Mouse (Mus musculus): Measurements from ENCODE around the gene Olfr1254. TPM values are rescaled to one million over a fixed set of nuclear protein-coding genes. Genes with fewer than 3 reads are reported as not detected.

The Olfr1254 gene
- polyA plus RNA-seq (2016; fragmentation: Nextera tagmentation; extraction: Ambion mirVana): not detected in 2 replicates

DNA sequence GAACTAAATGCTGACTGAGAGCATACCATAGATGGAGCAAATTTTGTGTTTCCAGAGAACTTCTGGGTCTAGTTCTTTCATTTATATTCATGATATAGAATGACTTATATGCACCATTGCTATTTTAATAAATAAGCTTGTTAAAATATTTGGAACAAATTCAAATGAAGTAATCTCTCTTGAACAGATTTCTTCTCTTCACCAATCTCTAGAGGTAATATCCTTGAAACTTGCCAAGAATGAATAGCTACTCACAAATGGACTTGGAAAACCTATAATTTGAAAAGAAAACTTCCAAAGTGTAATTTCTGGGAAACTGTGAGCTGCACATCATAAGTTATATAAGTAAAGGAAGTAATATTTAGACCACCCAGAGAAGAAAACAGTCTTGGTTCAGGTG lies at the start of gene Olfr1254:
Gene Olfr1254, minus strand, starts transcription at position 101 of the 400 bp plus-strand sequence.
- Histone ChIP-seq H3K27ac (no peak within 1 kb of the TSS), H3K27me3 (ENCODE audit: low read depth, poor library complexity, severe bottlenecking) (no peaks in the 10 kb centered on the region), H3K4me3 (no peak within 1 kb of the TSS), H3K36me3 (no peaks in the 10 kb centered on the region), H3K9me3 (replicated peaks) (no peaks in the 10 kb centered on the region), H3K4me1 (no peaks in the 10 kb centered on the region)
- no peak for DNase-seq (ENCODE audit: low spot score)

DNA sequence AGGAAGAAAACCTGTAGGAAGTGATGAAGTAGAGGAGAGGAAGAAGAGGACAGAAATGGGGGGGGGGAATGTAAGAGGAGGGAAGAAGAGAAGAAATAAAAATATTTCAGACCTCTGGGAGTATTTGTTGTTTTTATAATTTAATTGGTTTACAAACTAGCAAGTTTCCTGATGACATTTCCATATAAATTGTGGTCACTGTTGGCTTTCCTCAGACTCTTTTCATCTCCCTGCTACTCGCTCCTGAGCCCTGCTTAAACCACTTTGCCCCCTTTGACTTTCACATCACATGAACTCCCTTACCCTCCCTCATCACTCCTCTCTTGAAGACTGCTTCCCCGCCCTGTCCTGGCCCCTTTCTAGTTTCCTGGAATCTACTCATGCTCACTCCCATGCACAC lies 48.0 kb upstream of the Olfr1254 start, which contains the start of gene Olfr1256:
Gene Olfr1256, minus strand, starts transcription at position 101 of the 400 bp plus-strand sequence.
- no peak for DNase-seq (ENCODE audit: low spot score)
- no peak within 1 kb of the TSS for H3K4me3 ChIP-seq
- no peaks in the 10 kb centered on the region for H3K36me3 ChIP-seq
- no peaks in the 10 kb centered on the region for H3K9me3 ChIP-seq (replicated peaks)
- 66% methylated on average over 2 of the region's 2 CpGs for WGBS
- no peak within 1 kb of the TSS for H3K27ac ChIP-seq
- H3K4me1 ChIP-seq: no peaks in the 10 kb centered on the region
- no peaks in the 10 kb centered on the region for H3K27me3 ChIP-seq (ENCODE audit: low read depth, poor library complexity, severe bottlenecking)

DNA sequence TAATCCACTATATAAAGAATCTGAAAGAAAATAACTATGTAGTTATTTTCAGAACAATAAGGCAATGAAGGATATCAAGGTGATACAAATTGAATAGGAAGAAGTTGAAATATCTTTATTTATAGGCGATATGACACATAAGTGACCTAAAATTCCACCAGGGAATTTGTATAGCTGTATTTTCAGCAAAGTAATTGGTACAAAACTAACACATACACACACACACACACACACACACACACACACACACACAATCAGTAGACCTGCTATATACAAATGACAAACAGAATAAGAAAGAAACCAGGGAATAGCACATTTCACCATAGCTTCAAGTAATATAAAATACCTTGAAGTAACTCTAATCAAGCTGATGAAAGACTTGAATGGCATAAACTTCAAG lies 26.8 kb upstream of the Olfr1254 start:
- H3K36me3 ChIP-seq: no peaks in the 10 kb centered on the region
- DNase-seq (ENCODE audit: low spot score): no peak
- H3K27me3 ChIP-seq (ENCODE audit: low read depth, poor library complexity, severe bottlenecking): no peaks in the 10 kb centered on the region
- no peaks in the 10 kb centered on the region for H3K4me1 ChIP-seq
- H3K9me3 ChIP-seq (replicated peaks): no peaks in the 10 kb centered on the region
- no peak overlapping the region for H3K27ac ChIP-seq
- no peak overlapping the region for H3K4me3 ChIP-seq
- WGBS: 100% methylated on average over 1 of the region's 1 CpGs

DNA sequence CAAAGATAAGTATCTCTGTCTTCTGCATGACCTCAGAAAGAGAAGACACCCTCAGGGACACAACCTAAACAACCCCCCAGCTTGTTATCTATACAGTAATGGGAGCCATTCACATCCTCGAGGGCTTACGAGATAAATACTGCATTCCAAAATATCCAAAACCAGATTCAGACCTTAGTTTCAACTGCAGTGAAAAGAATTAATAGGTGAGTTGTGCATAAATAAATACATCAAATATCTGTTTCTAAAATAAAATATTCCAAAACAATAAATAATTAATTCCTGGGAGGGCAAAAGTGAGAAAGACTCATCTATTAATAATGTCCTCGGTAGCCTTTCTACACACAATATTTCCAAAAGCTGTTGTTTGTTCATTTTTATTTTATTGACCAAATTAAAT lies 18.3 kb upstream of the Olfr1254 start, which contains the start of gene Olfr1255:
Gene Olfr1255, plus strand, starts transcription at position 301 of the 400 bp plus-strand sequence.
- no peak within 1 kb of the TSS for H3K4me3 ChIP-seq
- H3K36me3 ChIP-seq: no peaks in the 10 kb centered on the region
- no peak for DNase-seq (ENCODE audit: low spot score)
- no peaks in the 10 kb centered on the region for H3K27me3 ChIP-seq (ENCODE audit: low read depth, poor library complexity, severe bottlenecking)
- no peak within 1 kb of the TSS for H3K27ac ChIP-seq
- H3K9me3 ChIP-seq (replicated peaks): no peaks in the 10 kb centered on the region
- 95% methylated on average over 3 of the region's 3 CpGs for WGBS
- H3K4me1 ChIP-seq: no peaks in the 10 kb centered on the region

DNA sequence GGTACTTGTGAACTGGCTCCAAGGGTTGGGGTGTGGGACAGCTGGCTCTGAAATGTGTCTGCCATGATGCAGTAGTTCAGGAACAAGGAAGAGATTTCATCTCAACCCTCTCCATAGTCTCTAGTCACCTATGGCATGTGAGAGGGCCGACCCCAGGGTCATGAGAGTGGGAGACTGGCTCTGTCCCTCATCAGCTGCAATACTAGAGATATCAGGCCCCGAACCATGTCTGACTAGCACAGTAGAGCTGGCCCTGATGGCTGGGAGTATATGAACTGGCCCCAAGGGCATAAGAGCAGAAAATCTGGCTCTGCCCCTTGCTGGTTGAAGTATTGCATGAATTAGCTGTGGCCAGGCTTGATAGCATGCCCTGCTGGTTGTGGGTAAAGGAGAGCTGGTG lies 17.3 kb upstream of the Olfr1254 start:
- no peaks in the 10 kb centered on the region for H3K4me1 ChIP-seq

DNA sequence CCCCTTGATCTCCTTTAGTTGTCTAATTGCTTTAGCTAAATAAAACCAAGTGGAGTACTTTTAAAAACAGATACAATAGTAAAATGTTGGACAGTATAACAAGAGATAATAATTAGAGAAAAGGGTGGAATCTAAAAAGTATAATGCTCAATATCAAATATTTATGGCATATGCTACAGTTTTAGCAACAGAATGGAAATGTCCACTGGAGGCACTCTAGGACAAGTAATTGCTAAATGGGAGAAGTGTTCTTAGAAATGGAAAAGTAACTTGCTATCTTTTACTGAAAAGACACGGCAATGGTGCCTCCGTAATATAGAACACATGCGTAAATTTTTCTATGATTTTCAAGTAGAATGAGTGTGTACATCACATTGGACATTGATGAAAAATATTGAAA lies 6.2 kb upstream of the Olfr1254 start:
- Histone ChIP-seq H3K4me1 (no peaks in the 10 kb centered on the region), H3K27me3 (ENCODE audit: low read depth, poor library complexity, severe bottlenecking) (no peaks in the 10 kb centered on the region), H3K9me3 (replicated peaks) (no peaks in the 10 kb centered on the region), H3K4me3 (no peak overlapping the region), H3K36me3 (no peaks in the 10 kb centered on the region), H3K27ac (no peak overlapping the region)
- no peak for DNase-seq (ENCODE audit: low spot score)
- 96% methylated on average over 3 of the region's 3 CpGs for WGBS

More for the DNA sequence above, 17.3 kb upstream of the Olfr1254 start:
- WGBS: 81% methylated on average over 2 of the region's 2 CpGs
- Histone ChIP-seq H3K36me3 (no peaks in the 10 kb centered on the region), H3K27ac (no peak overlapping the region), H3K9me3 (replicated peaks) (no peaks in the 10 kb centered on the region), H3K27me3 (ENCODE audit: low read depth, poor library complexity, severe bottlenecking) (no peaks in the 10 kb centered on the region), H3K4me3 (no peak overlapping the region)
- DNase-seq (ENCODE audit: low spot score): no peak

DNA sequence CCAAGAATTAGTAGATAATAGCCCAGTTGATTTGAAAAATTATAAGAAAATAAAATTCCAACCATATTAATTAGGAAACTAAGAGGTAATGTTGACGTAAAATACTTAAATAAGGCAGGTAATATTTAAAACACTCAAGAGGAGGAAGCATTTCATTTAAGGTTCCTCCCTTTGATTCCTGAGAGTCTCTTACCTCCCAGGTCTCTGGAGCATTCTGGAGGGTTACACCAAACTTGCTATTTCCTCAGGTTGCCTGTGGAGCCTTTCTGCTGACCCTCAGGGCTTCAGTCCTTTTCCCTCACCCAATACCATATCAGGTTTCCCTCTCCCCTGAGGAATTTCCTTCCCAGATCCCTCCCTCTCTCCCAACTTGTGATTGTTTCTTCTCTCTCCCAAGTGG lies 36.4 kb downstream of the Olfr1254 start, which contains the start of gene Olfr1253:
Gene Olfr1253, minus strand, starts transcription at position 101 of the 400 bp plus-strand sequence.
- Histone ChIP-seq H3K9me3 (replicated peaks) (no peaks in the 10 kb centered on the region), H3K36me3 (no peaks in the 10 kb centered on the region), H3K27me3 (ENCODE audit: low read depth, poor library complexity, severe bottlenecking) (no peaks in the 10 kb centered on the region), H3K4me3 (no peak within 1 kb of the TSS), H3K27ac (no peak within 1 kb of the TSS), H3K4me1 (no peaks in the 10 kb centered on the region)
- no peak for DNase-seq (ENCODE audit: low spot score)
- WGBS: 88% methylated on average over 1 of the region's 1 CpGs

Other genes starting within 250 kb of the Olfr1254 start
- gene Olfr1245, start 215.2 kb downstream of the Olfr1254 start, polyA plus RNA-seq (2016; fragmentation: Nextera tagmentation; extraction: Ambion mirVana): not detected in 2 replicates
- gene Olfr1246, start 200.5 kb downstream of the Olfr1254 start, polyA plus RNA-seq (2016; fragmentation: Nextera tagmentation; extraction: Ambion mirVana): not detected in 2 replicates
- gene Olfr1247, start 179.5 kb downstream of the Olfr1254 start, polyA plus RNA-seq (2016; fragmentation: Nextera tagmentation; extraction: Ambion mirVana): not detected in 2 replicates
- not detected in 2 replicates for gene Olfr1248, start 175.4 kb downstream of the Olfr1254 start, polyA plus RNA-seq (2016; fragmentation: Nextera tagmentation; extraction: Ambion mirVana)
- gene Olfr1249, start 158.6 kb downstream of the Olfr1254 start, polyA plus RNA-seq (2016; fragmentation: Nextera tagmentation; extraction: Ambion mirVana): not detected in 2 replicates
- gene Olfr1250, start 132.2 kb downstream of the Olfr1254 start, polyA plus RNA-seq (2016; fragmentation: Nextera tagmentation; extraction: Ambion mirVana): not detected in 2 replicates
- not detected in 2 replicates for gene Olfr1251, start 121.7 kb downstream of the Olfr1254 start, polyA plus RNA-seq (2016; fragmentation: Nextera tagmentation; extraction: Ambion mirVana)
- gene Olfr1252, start 68.6 kb downstream of the Olfr1254 start, polyA plus RNA-seq (2016; fragmentation: Nextera tagmentation; extraction: Ambion mirVana): not detected in 2 replicates
- gene Olfr1253, start 36.5 kb downstream of the Olfr1254 start, polyA plus RNA-seq (2016; fragmentation: Nextera tagmentation; extraction: Ambion mirVana): not detected in 2 replicates
- not detected in 2 replicates for gene Olfr1255, start 18.4 kb upstream of the Olfr1254 start, polyA plus RNA-seq (2016; fragmentation: Nextera tagmentation; extraction: Ambion mirVana)
- gene Olfr1256, start 47.9 kb upstream of the Olfr1254 start, polyA plus RNA-seq (2016; fragmentation: Nextera tagmentation; extraction: Ambion mirVana): not detected in 2 replicates
- not detected in 2 replicates for gene Olfr48, start 54.6 kb upstream of the Olfr1254 start, polyA plus RNA-seq (2016; fragmentation: Nextera tagmentation; extraction: Ambion mirVana)
- gene Olfr1257, start 84.8 kb upstream of the Olfr1254 start, polyA plus RNA-seq (2016; fragmentation: Nextera tagmentation; extraction: Ambion mirVana): not detected in 2 replicates
- gene Olfr1258, start 133.7 kb upstream of the Olfr1254 start, polyA plus RNA-seq (2016; fragmentation: Nextera tagmentation; extraction: Ambion mirVana): not detected in 2 replicates
- not detected in 2 replicates for gene Olfr1259, start 155.0 kb upstream of the Olfr1254 start, polyA plus RNA-seq (2016; fragmentation: Nextera tagmentation; extraction: Ambion mirVana)
- gene Olfr1260, start 180.7 kb upstream of the Olfr1254 start, polyA plus RNA-seq (2016; fragmentation: Nextera tagmentation; extraction: Ambion mirVana): not detected in 2 replicates
- not detected in 2 replicates for gene Olfr1261, start 197.6 kb upstream of the Olfr1254 start, polyA plus RNA-seq (2016; fragmentation: Nextera tagmentation; extraction: Ambion mirVana)
- not detected in 2 replicates for gene Olfr1262, start 206.5 kb upstream of the Olfr1254 start, polyA plus RNA-seq (2016; fragmentation: Nextera tagmentation; extraction: Ambion mirVana)
- gene Olfr1263, start 218.5 kb upstream of the Olfr1254 start, polyA plus RNA-seq (2016; fragmentation: Nextera tagmentation; extraction: Ambion mirVana): not detected in 2 replicates
- not detected in 2 replicates for gene Olfr1264, start 232.0 kb upstream of the Olfr1254 start, polyA plus RNA-seq (2016; fragmentation: Nextera tagmentation; extraction: Ambion mirVana)
- not detected in 2 replicates for gene Olfr1265, start 241.7 kb upstream of the Olfr1254 start, polyA plus RNA-seq (2016; fragmentation: Nextera tagmentation; extraction: Ambion mirVana)